8 mouse cellular contexts compared by ENCODE assay signal in the genomic region with DNA sequence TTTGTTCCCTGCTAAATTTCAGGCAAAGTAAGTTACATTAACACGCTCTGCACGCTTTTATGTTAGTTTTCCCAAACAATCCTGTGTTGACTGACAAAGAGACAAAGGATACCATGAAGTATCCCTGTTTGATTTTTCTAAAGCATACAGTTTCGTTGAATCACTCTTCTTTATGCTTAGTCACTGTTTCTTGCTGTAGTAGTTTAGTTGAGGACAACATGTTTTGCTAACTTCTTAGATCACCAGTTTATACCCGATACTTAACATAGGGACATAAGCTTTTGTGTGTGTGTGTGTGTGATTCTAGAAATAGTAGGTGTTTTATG. TPM values are rescaled to one million over a fixed set of nuclear protein-coding genes. Genes with fewer than 3 reads are reported as not detected.
A peak's percentile ranks its signal among the peaks of the same experiment; 100 is the strongest.
DNase-seq lines count a peak whose midpoint lies in the region; ATAC-seq and TF ChIP-seq lines count a peak whose summit lies in the region.

No protein-coding gene starts in this region.

- 2% methylated on average over 4 of the region's 4 CpGs for WGBS in heart, embryonic 13.5 days
- WGBS in forebrain, postnatal 0 days: under 1% methylated on average over 4 of the region's 4 CpGs

- peak overlapping the region; percentile 80 for H3K4me2 ChIP-seq in heart, embryonic 13.5 days
- H3K4me2 ChIP-seq in forebrain, postnatal 0 days (ENCODE audit: low read depth): peak overlapping the region; percentile 92

- H3K36me3 ChIP-seq in heart, embryonic 13.5 days: peaks cover 4% of the 10 kb centered on the region; the same call in 1 of the 2 replicates
- no peaks in the 10 kb centered on the region for H3K36me3 ChIP-seq in forebrain, postnatal 0 days (ENCODE audit: insufficient read depth)

- H3K27me3 ChIP-seq in heart, embryonic 13.5 days (replicated peaks): no peaks in the 10 kb centered on the region
- H3K27me3 ChIP-seq in forebrain, postnatal 0 days (ENCODE audit: insufficient read depth, low read length): no peaks in the 10 kb centered on the region

- peaks cover 23% of the 10 kb centered on the region for H3K4me1 ChIP-seq in heart, embryonic 13.5 days
- H3K4me1 ChIP-seq in forebrain, postnatal 0 days (ENCODE audit: insufficient read depth): no peaks in the 10 kb centered on the region

- intact Hi-C loops in heart, postnatal 10 days (cut with DNase I): loop anchor here (1.0 to 5.0 kb wide), 2 partner anchors 70 to 133 kb away; a partner anchor contains a TSS

- H3K9ac ChIP-seq in heart, embryonic 13.5 days: peak overlapping the region; percentile 99
- H3K9ac ChIP-seq in forebrain, postnatal 0 days: peak overlapping the region; percentile 95

- H3K9me3 ChIP-seq in heart, embryonic 13.5 days: no peaks in the 10 kb centered on the region
- no peaks in the 10 kb centered on the region for H3K9me3 ChIP-seq in forebrain, postnatal 0 days (ENCODE audit: low read length)

- no peak for ATAC-seq in heart, embryonic 13.5 days (ENCODE audit: extremely low read depth, insufficient number of reproducible peaks, low FRiP score, low TSS enrichment)
- ATAC-seq in forebrain, postnatal 0 days: no peak

- peak overlapping the region; percentile 99 for H3K4me3 ChIP-seq in heart, embryonic 13.5 days
- H3K4me3 ChIP-seq in forebrain, postnatal 0 days (ENCODE audit: low read depth, low read length): peak overlapping the region; percentile 89

- TF ChIP-seq CTCF in forebrain, postnatal 0 days (IDR thresholded peaks at IDR 0.05; ENCODE audit: low read depth): no peak

- no peak for DNase-seq in heart, postnatal 10 days
- DNase-seq in MN1 (ENCODE audit: low spot score): peak; percentile 58
- DNase-seq in forebrain, postnatal 0 days: peak; percentile 8
- peak; percentile 23 for DNase-seq in mesoderm, embryonic 11.5 days (ENCODE audit: low read depth, low spot score)
- DNase-seq in B cell, adult 2 months: no peak
- DNase-seq in cerebellum, adult 11 months: no peak
- DNase-seq in left cerebral cortex, adult 18-20 months (ENCODE audit: low spot score in 2 of 2): no peak

- peak overlapping the region; percentile 99 for H3K27ac ChIP-seq in heart, embryonic 13.5 days (replicated peaks)
- no peak overlapping the region for H3K27ac ChIP-seq in forebrain, postnatal 0 days (ENCODE audit: low read depth, low read length)

RNA-seq across cellular contexts. Expression of a gene that starts 1.1 kb away (rescaled TPM):
- polyA plus RNA-seq in heart, embryonic 13.5 days (2015; fragmentation: Nextera tagmentation; extraction: Ambion mirVana): 33.0 and 35.8 TPM in 2 replicates
- 10 to 100 TPM; 25.7 to 27.1 TPM for total RNA-seq in heart, postnatal 10 days (2021)
- total RNA-seq in forebrain, postnatal 0 days (2014; rRNA removed): 9.3 and 12.8 TPM in 2 replicates
- polyA plus RNA-seq in forebrain, postnatal 0 days (2015; fragmentation: Nextera tagmentation; extraction: Ambion mirVana): 4.1 and 7.9 TPM in 2 replicates
- 10 to 100 TPM; 10.4 TPM for total RNA-seq in left cerebral cortex, adult 18-20 months (2021)

Comparison
In these comparisons a context has a peak if more than half of its experiments do, and no peak if none do; other contexts are left out.
1. DNase-seq: peak in MN1 (single experiment), forebrain, postnatal 0 days (single experiment) and mesoderm, embryonic 11.5 days (single experiment); none in heart, postnatal 10 days (0 of 2), B cell, adult 2 months (0 of 2), cerebellum, adult 11 months (single experiment) and left cerebral cortex, adult 18-20 months (0 of 2).